Mouse (Mus musculus) erythroblast, embryonic 14.5 days (primary cell): ENCODE measurements around the gene Ints12. TPM values are rescaled to one million over a fixed set of nuclear protein-coding genes. Genes with fewer than 3 reads are reported as not detected.

Experiments
- H3K27me3 ChIP-seq: 2 replicates; pipeline ENCODE4 v1.6.1; 2012; ENCODE audit warnings: inconsistent platforms; ENCODE audit not compliant: control insufficient read depth
- H3K36me3 ChIP-seq: 2 replicates; pipeline ENCODE4 v1.6.1; 2012; ENCODE audit warnings: mild to moderate bottlenecking, inconsistent platforms; ENCODE audit not compliant: control insufficient read depth
- H3K4me1 ChIP-seq: 2 replicates; pipeline ENCODE4 v1.6.1; 2012; ENCODE audit warnings: inconsistent platforms; ENCODE audit not compliant: control insufficient read depth
- H3K4me3 ChIP-seq: replicated peaks from 2 replicates; pipeline ENCODE3; 2012; ENCODE audit warnings: moderate library complexity, mild to moderate bottlenecking, inconsistent platforms
- H3K9me3 ChIP-seq: 2 replicates; pipeline ENCODE4 v1.6.1; 2012; ENCODE audit warnings: low read length, inconsistent platforms, mixed read lengths; ENCODE audit not compliant: control insufficient read depth
- GATA1 ChIP-seq: IDR thresholded peaks from 2 replicates; pipeline ENCODE4 v1.6.1; 2012; ENCODE audit warnings: low read length, inconsistent platforms, mixed read lengths
- TAL1 ChIP-seq: IDR thresholded peaks from 3 replicates; pipeline ENCODE4 v1.6.1; 2012; ENCODE audit warnings: low read length, inconsistent platforms, mixed read lengths
- polyA plus RNA-seq: library from polyadenylated mRNA; stranded (reverse); fragments of >175 nt; gene quantifications from 2 replicates; pipeline ENCODE4 v1.2.3, GENCODE M21; 2012

The Ints12 gene
- polyA plus RNA-seq, 1 experiment, result 0.35 TPM

DNA sequence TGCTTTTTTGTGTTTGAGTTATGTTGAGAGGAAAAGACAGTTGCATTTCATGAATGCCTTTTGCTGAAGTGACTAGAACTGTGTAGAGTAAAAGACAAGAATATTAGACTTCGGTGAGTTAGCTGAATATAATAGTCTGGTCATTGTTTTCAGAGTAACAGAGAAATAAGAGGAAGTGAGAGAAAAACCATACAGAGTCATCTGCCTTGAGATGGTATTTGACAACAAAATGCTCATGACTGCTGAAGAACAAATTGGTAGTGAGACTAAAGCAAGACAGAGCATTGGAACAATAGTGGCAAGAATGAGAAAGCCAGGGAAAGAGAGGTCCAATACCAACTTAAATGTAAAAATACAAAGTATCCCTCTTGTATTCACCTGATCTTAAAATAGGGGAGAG is 1.3 kb downstream of the Ints12 start:
- H3K36me3 ChIP-seq, result peaks cover 21% of the 10 kb centered on the region
- no peaks in the 10 kb centered on the region for H3K27me3 ChIP-seq
- peak overlapping the region; percentile 74 for H3K4me3 ChIP-seq
- H3K9me3 ChIP-seq, result no peaks in the 10 kb centered on the region
- peaks cover 45% of the 10 kb centered on the region for H3K4me1 ChIP-seq
- no peak for TF ChIP-seq TAL1
- TF ChIP-seq GATA1, result no peak

DNA sequence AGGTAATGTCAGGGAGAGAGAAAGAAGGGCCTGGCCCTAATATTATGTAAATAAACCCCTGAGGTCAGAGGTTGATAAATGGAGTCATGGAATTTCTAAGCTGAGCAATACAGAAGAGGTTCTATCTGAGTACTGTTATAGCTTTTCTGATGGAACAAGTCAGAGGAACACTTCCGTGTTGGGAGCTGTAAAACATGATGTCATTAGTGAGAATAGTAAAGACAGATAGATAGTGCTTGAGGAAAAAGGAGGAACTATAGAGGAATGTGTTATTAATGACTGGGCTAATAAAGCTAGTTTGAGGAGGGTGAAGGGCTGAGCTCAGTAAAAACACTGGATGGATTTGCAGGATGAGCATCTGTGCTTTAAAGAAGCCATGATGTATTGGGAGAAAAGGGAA is 2.7 kb downstream of the Ints12 start:
- Histone ChIP-seq H3K36me3 (peaks cover 34% of the 10 kb centered on the region), H3K9me3 (no peaks in the 10 kb centered on the region), H3K27me3 (no peaks in the 10 kb centered on the region), H3K4me1 (peaks cover 50% of the 10 kb centered on the region), H3K4me3 (no peak overlapping the region)
- TF ChIP-seq TAL1 (no peak), GATA1 (no peak)

- Histone ChIP-seq H3K4me1 (peaks cover 31% of the 10 kb centered on the region), H3K9me3 (no peaks in the 10 kb centered on the region), H3K27me3 (no peaks in the 10 kb centered on the region), H3K36me3 (peaks cover 65% of the 10 kb centered on the region), H3K4me3 (no peak overlapping the region)
- TF ChIP-seq GATA1 (no peak), TAL1 (no peak)
Measured at GRCm38 (mm10) chr3:133097936-133098335, 6.3 kb downstream of the Ints12 start.

GRCm38 (mm10) chr3:133098336-133098735 is 6.7 kb downstream of the Ints12 start:
- Histone ChIP-seq H3K4me3 (no peak overlapping the region), H3K27me3 (no peaks in the 10 kb centered on the region), H3K9me3 (no peaks in the 10 kb centered on the region), H3K36me3 (peaks cover 65% of the 10 kb centered on the region), H3K4me1 (peaks cover 27% of the 10 kb centered on the region)
- TF ChIP-seq TAL1 (no peak), GATA1 (no peak)

- Histone ChIP-seq H3K4me3 (no peak overlapping the region), H3K4me1 (peaks cover 23% of the 10 kb centered on the region), H3K27me3 (no peaks in the 10 kb centered on the region), H3K9me3 (no peaks in the 10 kb centered on the region), H3K36me3 (peaks cover 71% of the 10 kb centered on the region)
- TF ChIP-seq TAL1 (no peak), GATA1 (no peak)
Measured at GRCm38 (mm10) chr3:133098909-133099308, 7.3 kb downstream of the Ints12 start.

- Histone ChIP-seq H3K27me3 (no peaks in the 10 kb centered on the region), H3K4me3 (no peak overlapping the region), H3K36me3 (peaks cover 85% of the 10 kb centered on the region), H3K9me3 (no peaks in the 10 kb centered on the region), H3K4me1 (peaks cover 2% of the 10 kb centered on the region)
- TF ChIP-seq GATA1, result no peak
Measured at GRCm38 (mm10) chr3:133103768-133104167, 12.1 kb downstream of the Ints12 start.

DNA sequence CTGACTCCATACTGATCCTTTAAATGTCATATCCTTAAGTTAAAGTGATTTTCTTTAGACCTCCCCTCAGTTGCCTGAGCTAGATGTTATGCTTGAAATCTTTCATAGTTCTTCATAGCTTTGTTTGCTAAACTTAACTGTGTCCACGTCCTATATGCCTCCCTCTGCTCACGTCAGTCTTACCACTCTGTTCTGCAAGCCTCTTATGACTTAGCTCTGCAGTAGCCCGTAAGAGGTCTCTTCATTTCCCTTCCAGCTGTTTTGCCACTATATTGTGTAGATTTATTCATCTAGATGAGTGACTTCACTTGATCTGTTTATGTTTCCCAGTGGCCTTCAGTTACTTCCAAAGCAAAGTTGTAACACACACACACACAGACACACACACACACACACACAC is 12.8 kb downstream of the Ints12 start:
- H3K9me3 ChIP-seq, result no peaks in the 10 kb centered on the region
- H3K27me3 ChIP-seq, result no peaks in the 10 kb centered on the region
- H3K36me3 ChIP-seq, result peaks cover 86% of the 10 kb centered on the region
- no peak overlapping the region for H3K4me3 ChIP-seq
- no peak for TF ChIP-seq TAL1
- no peak for TF ChIP-seq GATA1
- H3K4me1 ChIP-seq, result no peaks in the 10 kb centered on the region

DNA sequence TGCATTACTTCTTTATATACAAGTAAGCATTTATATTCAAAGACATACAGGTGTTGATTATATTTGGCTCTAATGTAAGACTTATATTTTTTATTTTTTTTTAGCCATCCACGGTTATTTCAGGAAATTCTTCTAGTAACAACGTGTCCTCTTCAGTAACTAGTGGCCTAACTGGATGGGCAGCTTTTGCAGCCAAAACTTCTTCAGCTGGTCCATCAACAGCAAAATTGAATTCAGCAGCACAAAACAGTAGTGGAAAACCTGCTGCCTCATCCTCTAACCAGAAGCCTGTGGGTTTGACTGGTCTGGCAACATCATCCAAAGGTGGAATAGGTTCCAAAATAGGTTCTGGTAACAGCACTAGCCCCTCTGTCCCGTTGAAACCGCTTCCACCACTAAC is 17.1 kb downstream of the Ints12 start:
- TF ChIP-seq TAL1, result no peak
- TF ChIP-seq GATA1, result no peak
- Histone ChIP-seq H3K36me3 (peaks cover 59% of the 10 kb centered on the region), H3K9me3 (no peaks in the 10 kb centered on the region)

DNA sequence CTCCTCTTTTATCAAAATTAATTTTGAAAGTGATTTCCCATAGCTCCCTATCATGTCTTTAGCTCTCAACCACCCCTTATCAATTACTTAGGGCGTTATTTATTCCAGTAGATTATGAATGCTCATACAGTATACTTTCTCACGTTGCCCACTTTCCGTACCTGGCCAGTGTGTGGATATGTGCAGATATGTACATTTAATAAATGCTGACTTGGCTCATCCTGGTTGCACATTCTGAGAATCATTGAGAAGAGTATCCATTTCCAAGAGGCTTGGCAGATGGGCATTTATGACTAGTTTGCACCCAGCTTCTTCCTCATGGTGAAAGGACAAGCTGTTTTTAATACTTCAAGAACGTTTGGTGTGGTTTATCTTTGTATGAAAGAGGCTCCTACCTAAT is 18.2 kb downstream of the Ints12 start:
- H3K4me1 ChIP-seq, result no peaks in the 10 kb centered on the region
- TF ChIP-seq TAL1, result no peak
- TF ChIP-seq GATA1, result no peak
- H3K4me3 ChIP-seq, result no peak overlapping the region
- H3K9me3 ChIP-seq, result no peaks in the 10 kb centered on the region
- peaks cover 49% of the 10 kb centered on the region for H3K36me3 ChIP-seq
- no peaks in the 10 kb centered on the region for H3K27me3 ChIP-seq

More for the DNA sequence above, 17.1 kb downstream of the Ints12 start:
- no peaks in the 10 kb centered on the region for H3K4me1 ChIP-seq
- no peaks in the 10 kb centered on the region for H3K27me3 ChIP-seq
- H3K4me3 ChIP-seq, result no peak overlapping the region

DNA sequence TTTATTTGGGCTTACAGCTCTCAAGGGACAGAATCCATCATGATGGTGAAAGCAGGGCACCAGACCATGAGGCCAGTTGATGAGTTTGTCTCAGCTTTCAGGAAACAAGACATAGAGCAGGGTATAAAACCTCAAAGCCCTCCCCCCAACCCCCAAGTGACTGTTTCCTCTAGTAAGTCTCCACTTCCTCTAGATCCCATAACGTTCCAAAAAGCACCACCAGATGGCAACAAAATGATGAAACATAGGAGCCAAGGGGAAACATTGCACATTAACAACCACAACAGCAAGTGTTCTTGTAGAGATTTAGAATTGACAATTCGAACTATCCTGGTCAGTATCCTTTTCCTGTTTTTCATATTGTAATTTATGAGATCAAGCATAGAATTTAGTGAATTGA is 20.1 kb downstream of the Ints12 start:
- Histone ChIP-seq H3K9me3 (no peaks in the 10 kb centered on the region), H3K4me3 (no peak overlapping the region), H3K4me1 (no peaks in the 10 kb centered on the region), H3K36me3 (peaks cover 35% of the 10 kb centered on the region), H3K27me3 (no peaks in the 10 kb centered on the region)
- TF ChIP-seq TAL1 (no peak), GATA1 (no peak)
